8 mouse cellular contexts compared by ENCODE assay signal in genomic region chr5:21785053-21785452, GRCm38 (mm10). TPM values are rescaled to one million over a fixed set of nuclear protein-coding genes. Genes with fewer than 3 reads are reported as not detected.
DNase-seq lines count a peak whose midpoint lies in the region; ATAC-seq and TF ChIP-seq lines count a peak whose summit lies in the region.

Dnajc2 (minus strand) TSS chr5:21785251.
Psmc2 (plus strand) TSS chr5:21785283.

- H3K4me1 ChIP-seq in heart, embryonic 12.5 days (replicated peaks), result peaks cover 18% of the 10 kb centered on the region
- H3K4me1 ChIP-seq in kidney, postnatal 0 days (replicated peaks; ENCODE audit: insufficient read depth, low read length), result 0 out of 2 replicates have a peak, but pooled peaks cover 3% of the 10 kb centered on the region
- H3K4me1 ChIP-seq in liver, embryonic 11.5 days (replicated peaks; ENCODE audit: control insufficient read depth, insufficient read depth, low read length), result peaks cover 6% of the 10 kb centered on the region; the same call in 1 of the 2 replicates
- peaks cover 7% of the 10 kb centered on the region for H3K4me1 ChIP-seq in stomach, embryonic 14.5 days (ENCODE audit: control insufficient read depth, insufficient read depth, low read length)

- DNase-seq in CD4-positive helper T cell, adult 2 months (ENCODE audit: low read depth, low spot score), result peak; percentile 95
- DNase-seq in brain, embryonic 18.5 days (ENCODE audit: low read depth, low spot score), result peak; percentile 78
- peak; percentile 96 for DNase-seq in kidney, postnatal 0 days (ENCODE audit: low spot score)
- DNase-seq in liver, embryonic 11.5 days (ENCODE audit: low spot score), result peak; percentile 90
- peak; percentile 91 for DNase-seq in naive thymus-derived CD4-positive, alpha-beta T cell, adult 2 months (ENCODE audit: low read depth)

- H3K36me3 ChIP-seq in heart, embryonic 12.5 days, result peaks cover 44% of the 10 kb centered on the region
- H3K36me3 ChIP-seq in kidney, postnatal 0 days (ENCODE audit: insufficient read depth, low read length), result peaks cover 16% of the 10 kb centered on the region
- H3K36me3 ChIP-seq in liver, embryonic 11.5 days (ENCODE audit: control insufficient read depth, insufficient read depth, low read length), result peaks cover 22% of the 10 kb centered on the region
- peaks cover 22% of the 10 kb centered on the region for H3K36me3 ChIP-seq in stomach, embryonic 14.5 days (ENCODE audit: control insufficient read depth, insufficient read depth, low read length)

- peak within 1 kb of the TSS; percentile 81; the same call in 1 of the 2 replicates for H3K27ac ChIP-seq in heart, embryonic 12.5 days (ENCODE audit: poor library complexity, severe bottlenecking)
- H3K27ac ChIP-seq in kidney, postnatal 0 days, result peak within 1 kb of the TSS; percentile 85
- H3K27ac ChIP-seq in liver, embryonic 11.5 days (ENCODE audit: low read depth, low read length), result peak within 1 kb of the TSS; percentile 74
- peak within 1 kb of the TSS; percentile 77; the same call in 1 of the 2 replicates for H3K27ac ChIP-seq in stomach, embryonic 14.5 days (ENCODE audit: low read length)

- H3K27me3 ChIP-seq in heart, embryonic 12.5 days (replicated peaks), result no peaks in the 10 kb centered on the region
- no peaks in the 10 kb centered on the region for H3K27me3 ChIP-seq in kidney, postnatal 0 days (ENCODE audit: insufficient read depth, low read length)
- H3K27me3 ChIP-seq in liver, embryonic 11.5 days (replicated peaks; ENCODE audit: control insufficient read depth, insufficient read depth, low read length), result no peaks in the 10 kb centered on the region
- H3K27me3 ChIP-seq in stomach, embryonic 14.5 days (ENCODE audit: control insufficient read depth, insufficient read depth, low read length), result no peaks in the 10 kb centered on the region

- peak within 1 kb of the TSS; percentile 89 for H3K9ac ChIP-seq in heart, embryonic 12.5 days
- peak within 1 kb of the TSS; percentile 79 for H3K9ac ChIP-seq in kidney, postnatal 0 days (ENCODE audit: low read depth, low read length)
- H3K9ac ChIP-seq in liver, embryonic 11.5 days (ENCODE audit: low read depth, low read length), result peak within 1 kb of the TSS; percentile 89
- H3K9ac ChIP-seq in stomach, embryonic 14.5 days (replicated peaks; ENCODE audit: low read depth, low read length), result peak within 1 kb of the TSS; percentile 71

- H3K9me3 ChIP-seq in heart, embryonic 12.5 days (replicated peaks), result no peaks in the 10 kb centered on the region
- H3K9me3 ChIP-seq in kidney, postnatal 0 days (replicated peaks; ENCODE audit: low read length), result no peaks in the 10 kb centered on the region
- H3K9me3 ChIP-seq in liver, embryonic 11.5 days (ENCODE audit: control insufficient read depth, low read length), result no peaks in the 10 kb centered on the region
- H3K9me3 ChIP-seq in stomach, embryonic 14.5 days (ENCODE audit: control insufficient read depth, low read depth, low read length), result no peaks in the 10 kb centered on the region

- TF ChIP-seq CTCF in kidney, postnatal 0 days (IDR thresholded peaks at IDR 0.05; ENCODE audit: low read depth), result no peak

- under 1% methylated on average over 33 of the region's 37 CpGs for WGBS in heart, embryonic 12.5 days
- under 1% methylated on average over 36 of the region's 37 CpGs for WGBS in kidney, postnatal 0 days
- under 1% methylated on average over 37 of the region's 37 CpGs for WGBS in liver, embryonic 11.5 days
- under 1% methylated on average over 37 of the region's 37 CpGs for WGBS in stomach, embryonic 14.5 days

- ATAC-seq in erythroid progenitor cell, adult 5-6 weeks (replicated peaks; ENCODE audit: low FRiP score, poor library complexity, severe bottlenecking), result peak; percentile 90
- peak; percentile 94 for ATAC-seq in heart, embryonic 12.5 days (ENCODE audit: insufficient number of reproducible peaks, low FRiP score)
- ATAC-seq in kidney, postnatal 0 days (replicated peaks; ENCODE audit: low FRiP score, low read depth), result peak; percentile 93
- peak; percentile 92 for ATAC-seq in liver, embryonic 11.5 days (replicated peaks; ENCODE audit: low FRiP score)
- peak; percentile 94 for ATAC-seq in stomach, embryonic 14.5 days (ENCODE audit: insufficient number of reproducible peaks, insufficient read depth, low FRiP score, low read depth)

- H3K4me3 ChIP-seq in heart, embryonic 12.5 days, result peak within 1 kb of the TSS; percentile 98
- H3K4me3 ChIP-seq in kidney, postnatal 0 days (replicated peaks; ENCODE audit: low read depth, low read length), result peak within 1 kb of the TSS; percentile 97
- peak within 1 kb of the TSS; percentile 91 for H3K4me3 ChIP-seq in liver, embryonic 11.5 days (ENCODE audit: low read depth, low read length)
- H3K4me3 ChIP-seq in stomach, embryonic 14.5 days (ENCODE audit: low read depth, low read length), result peak within 1 kb of the TSS; percentile 97

- H3K4me2 ChIP-seq in heart, embryonic 12.5 days, result peak within 1 kb of the TSS; percentile 92
- peak within 1 kb of the TSS; percentile 99 for H3K4me2 ChIP-seq in kidney, postnatal 0 days (ENCODE audit: low read length)
- peak within 1 kb of the TSS; percentile 83 for H3K4me2 ChIP-seq in liver, embryonic 11.5 days
- peak within 1 kb of the TSS; percentile 91 for H3K4me2 ChIP-seq in stomach, embryonic 14.5 days (replicated peaks; ENCODE audit: low read depth, low read length)

RNA-seq across cellular contexts. Expression of gene Dnajc2, which starts in this region (rescaled TPM):
- 10.5 and 23.9 TPM in 2 replicates for total RNA-seq in erythroid progenitor cell, adult 5-6 weeks (2015; ENCODE audit: low replicate concordance)
- total RNA-seq in erythroid progenitor cell, adult 5-6 weeks (2017; ENCODE audit: low replicate concordance), result 13.3 and 18.6 TPM in 2 replicates
- 63.0 and 63.6 TPM in 2 replicates for polyA plus RNA-seq in heart, embryonic 12.5 days (2016; fragmentation: Nextera tagmentation; extraction: Ambion mirVana)
- 73.9 and 77.8 TPM in 2 replicates for polyA plus RNA-seq in kidney, postnatal 0 days (2015; fragmentation: Nextera tagmentation; extraction: Ambion mirVana)
- 99.9 and 104 TPM in 2 replicates for polyA plus RNA-seq in liver, embryonic 11.5 days (2014; fragmentation: Nextera tagmentation; extraction: Ambion mirVana)
- polyA plus RNA-seq in stomach, embryonic 14.5 days (2014; fragmentation: Nextera tagmentation; extraction: Ambion mirVana), result 64.2 and 68.0 TPM in 2 replicates

RNA-seq across cellular contexts. Expression of gene Psmc2, which starts in this region (rescaled TPM):
- 67.4 and 108 TPM in 2 replicates for total RNA-seq in erythroid progenitor cell, adult 5-6 weeks (2015; ENCODE audit: low replicate concordance)
- 41.2 and 51.7 TPM in 2 replicates for total RNA-seq in erythroid progenitor cell, adult 5-6 weeks (2017; ENCODE audit: low replicate concordance)
- 151 and 157 TPM in 2 replicates for polyA plus RNA-seq in heart, embryonic 12.5 days (2016; fragmentation: Nextera tagmentation; extraction: Ambion mirVana)
- 157 and 171 TPM in 2 replicates for polyA plus RNA-seq in kidney, postnatal 0 days (2015; fragmentation: Nextera tagmentation; extraction: Ambion mirVana)
- polyA plus RNA-seq in liver, embryonic 11.5 days (2014; fragmentation: Nextera tagmentation; extraction: Ambion mirVana), result 229 and 246 TPM in 2 replicates
- polyA plus RNA-seq in stomach, embryonic 14.5 days (2014; fragmentation: Nextera tagmentation; extraction: Ambion mirVana), result 158 and 162 TPM in 2 replicates

Comparison
In these comparisons a context has a peak if more than half of its experiments do, and no peak if none do; other contexts are left out.
1. Peak in every context shown above with its lines: DNase-seq, ATAC-seq, H3K4me3 ChIP-seq and H3K27ac ChIP-seq.